24 mouse cellular contexts compared by ENCODE assay signal in genomic region chr4:55154556-55154955, GRCm38 (mm10).
"Had no signal": no experiment of that assay in that cellular context is flagged by ENCODE, and none has a peak within 500 bp of the region (broad histone marks: within the 10 kb centered on the region; RNA-seq: fewer than 3 reads in every experiment).

No protein-coding gene starts in this region.

- H3K27ac ChIP-seq: heart, embryonic 10.5 days; heart, embryonic 13.5 days; heart, embryonic 15.5 days; hindbrain, embryonic 13.5 days; hindbrain, embryonic 15.5 days; hindbrain, postnatal 0 days; kidney, embryonic 15.5 days; kidney, postnatal 0 days; limb, embryonic 13.5 days; limb, embryonic 15.5 days; liver, embryonic 12.5 days; liver, embryonic 14.5 days had no signal

- H3K4me3 ChIP-seq: heart, embryonic 10.5 days; heart, embryonic 13.5 days; heart, embryonic 15.5 days; hindbrain, embryonic 13.5 days; hindbrain, embryonic 15.5 days; kidney, embryonic 15.5 days; limb, embryonic 13.5 days; limb, embryonic 15.5 days; liver, embryonic 12.5 days had no signal

- DNase-seq: gastrocnemius, postnatal 14 days; heart, postnatal 14 days; heart, postnatal 36 days; kidney, adult 11 months; kidney, adult 2 months; kidney, adult 9 months; kidney, postnatal 14 days; kidney, postnatal 36 days; layer of hippocampus, adult 9-11 months; layer of hippocampus, postnatal 36 days; left cerebral cortex, postnatal 4 days; lung, adult 18-20 months had no signal
